Mouse (Mus musculus): Measurements from ENCODE around the gene Rad1. TPM values are rescaled to one million over a fixed set of nuclear protein-coding genes. Genes with fewer than 3 reads are reported as not detected.
"Not testable (repeated sequence)": the region's sequence is repeated elsewhere in the genome, so short reads cannot be mapped to it uniquely, and the experiment has no call there.

Gene Rad1
- polyA plus RNA-seq, 2 experiments, result 6.0 to 14.6 TPM

DNA sequence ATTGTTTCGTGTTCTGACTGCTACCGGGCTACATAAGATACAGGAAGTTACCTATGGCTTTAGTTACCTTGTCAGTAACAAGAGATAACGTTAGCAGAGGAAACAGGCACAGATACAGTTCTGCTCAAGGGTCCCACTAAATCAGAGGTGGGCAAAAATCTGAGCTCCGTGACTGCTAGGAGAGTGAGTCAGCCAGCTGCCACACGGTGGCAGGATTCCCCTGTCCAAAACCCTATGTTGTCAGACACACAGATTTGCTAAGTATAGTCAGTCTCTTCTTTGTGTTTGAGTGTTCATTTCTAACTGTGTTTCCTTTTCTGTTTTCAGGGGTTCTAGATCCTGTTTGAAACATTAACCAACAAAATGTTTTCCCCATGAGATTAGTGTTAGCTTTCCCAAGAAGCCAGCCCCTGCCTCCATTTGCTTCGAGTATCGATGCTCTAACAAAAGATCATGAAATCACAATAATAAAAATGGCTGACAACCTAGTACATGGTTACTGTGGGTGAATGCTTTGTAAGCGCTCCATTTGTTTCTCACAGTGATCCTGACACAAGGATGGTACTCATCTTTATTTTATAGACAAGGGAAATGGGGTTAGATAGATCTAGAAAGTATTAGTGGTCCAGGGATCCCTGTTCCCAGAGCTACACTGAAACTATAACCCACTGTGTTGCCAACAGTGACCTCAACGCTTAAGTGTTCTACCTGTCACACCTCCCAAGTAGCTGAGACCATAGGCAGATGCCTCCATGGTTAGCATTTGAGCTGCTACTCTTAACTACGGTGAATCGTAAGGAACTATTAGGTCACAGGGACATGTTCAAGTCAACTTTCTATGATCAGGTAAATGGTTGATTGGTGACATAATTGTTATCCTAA is 15.3 kb downstream of the Rad1 start:
- H3K4me1 ChIP-seq (replicated peaks; ENCODE audit: control insufficient read depth in 2 of 2, insufficient read depth in 2 of 2, low read length in 1 of 2), result no peaks in the 10 kb centered on the region
- H3K9ac ChIP-seq (replicated peaks), result no peak overlapping the region
- DNase-seq (ENCODE audit: low read depth in 3 of 3, low spot score in 3 of 3) (no peak), ATAC-seq (ENCODE audit: insufficient read depth) (no peak)
- no peak overlapping the region for H3K4me3 ChIP-seq (ENCODE audit: insufficient read depth in 1 of 2, low read depth in 2 of 2, low read length in 2 of 2)
- 44% methylated on average over 11 of the region's 11 CpGs for WGBS (ENCODE audit: insufficient replicate concordance)
- H3K9me3 ChIP-seq (ENCODE audit: control insufficient read depth, low read length), result no peaks in the 10 kb centered on the region
- H3K27ac ChIP-seq, result no peak overlapping the region
- TF ChIP-seq CTCF (IDR thresholded peaks at IDR 0.05; ENCODE audit: low read depth) (peak; percentile 63), EP300 (IDR thresholded peaks at IDR 0.05; ENCODE audit: low read depth) (no peak)
- no peak overlapping the region for H3K4me2 ChIP-seq (ENCODE audit: low read depth)
- H3K27me3 ChIP-seq (ENCODE audit: control insufficient read depth, insufficient read depth, low read length), result no peaks in the 10 kb centered on the region
- no peaks in the 10 kb centered on the region; the same call in 1 of the 2 replicates for H3K36me3 ChIP-seq (replicated peaks; ENCODE audit: control insufficient read depth, insufficient read depth, low read depth)

DNA sequence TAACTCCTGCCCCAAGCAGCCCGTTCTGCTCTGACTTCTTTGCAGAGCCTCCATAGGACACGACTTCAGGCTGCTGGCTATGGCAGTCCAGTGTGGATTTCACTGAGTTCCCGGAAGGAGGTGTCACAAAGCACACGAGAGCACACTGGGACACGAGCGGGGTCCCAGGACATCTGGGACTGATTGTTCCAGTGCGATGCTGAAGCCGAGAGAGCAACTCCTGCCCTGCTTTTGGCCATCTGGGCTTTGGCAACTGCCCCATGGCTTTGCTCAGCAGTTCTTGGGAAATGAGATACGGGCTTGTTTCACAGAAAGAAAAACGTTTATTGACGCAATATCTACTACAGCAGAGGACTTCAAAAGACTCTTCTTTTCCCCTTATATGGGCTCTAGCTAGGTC is 20.3 kb downstream of the Rad1 start:
- TF ChIP-seq CTCF (IDR thresholded peaks at IDR 0.05; ENCODE audit: low read depth), result no peak
- TF ChIP-seq EP300 (IDR thresholded peaks at IDR 0.05; ENCODE audit: low read depth), result no peak

DNA sequence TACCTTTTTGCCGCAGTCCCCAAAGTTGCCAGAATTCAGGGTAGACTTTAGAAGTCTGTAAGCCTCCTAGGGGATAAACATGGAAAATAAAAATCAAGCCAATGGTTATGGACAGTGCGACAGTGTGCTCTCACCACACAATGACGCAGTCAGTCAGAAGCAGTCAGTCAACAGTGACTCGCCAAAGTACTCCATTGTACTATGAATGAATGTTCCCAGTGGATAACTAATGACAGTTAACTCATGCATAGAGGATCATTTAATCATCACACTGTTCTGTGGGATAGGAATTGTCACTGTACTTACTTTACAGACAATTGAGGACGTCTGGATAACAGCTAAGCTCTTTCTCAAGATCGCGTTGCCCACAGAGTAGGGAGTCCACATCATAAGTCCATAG is 29.3 kb downstream of the Rad1 start:
- ATAC-seq (ENCODE audit: insufficient read depth) (no peak), DNase-seq (ENCODE audit: low read depth in 3 of 3, low spot score in 3 of 3) (no peak)
- no peak overlapping the region for H3K9ac ChIP-seq (replicated peaks)
- TF ChIP-seq CTCF (IDR thresholded peaks at IDR 0.05; ENCODE audit: low read depth) (no peak), EP300 (IDR thresholded peaks at IDR 0.05; ENCODE audit: low read depth) (no peak)
- no peak overlapping the region for H3K4me2 ChIP-seq (ENCODE audit: low read depth)
- no peak overlapping the region for H3K4me3 ChIP-seq (ENCODE audit: insufficient read depth in 1 of 2, low read depth in 2 of 2, low read length in 2 of 2)
- H3K36me3 ChIP-seq (replicated peaks; ENCODE audit: control insufficient read depth, insufficient read depth, low read depth), result no peaks in the 10 kb centered on the region
- no peaks in the 10 kb centered on the region for H3K4me1 ChIP-seq (replicated peaks; ENCODE audit: control insufficient read depth in 2 of 2, insufficient read depth in 2 of 2, low read length in 1 of 2)
- no peaks in the 10 kb centered on the region for H3K27me3 ChIP-seq (ENCODE audit: control insufficient read depth, insufficient read depth, low read length)
- H3K27ac ChIP-seq, result no peak overlapping the region
- H3K9me3 ChIP-seq (ENCODE audit: control insufficient read depth, low read length), result no peaks in the 10 kb centered on the region
- 73% methylated on average over 7 of the region's 7 CpGs for WGBS (ENCODE audit: insufficient replicate concordance)

More for the DNA sequence above, 20.3 kb downstream of the Rad1 start:
- no peaks in the 10 kb centered on the region for H3K9me3 ChIP-seq (ENCODE audit: control insufficient read depth, low read length)
- H3K4me2 ChIP-seq (ENCODE audit: low read depth), result no peak overlapping the region
- no peak overlapping the region for H3K4me3 ChIP-seq (ENCODE audit: insufficient read depth in 1 of 2, low read depth in 2 of 2, low read length in 2 of 2)
- H3K27me3 ChIP-seq (ENCODE audit: control insufficient read depth, insufficient read depth, low read length), result no peaks in the 10 kb centered on the region
- H3K9ac ChIP-seq (replicated peaks), result no peak overlapping the region
- DNase-seq (ENCODE audit: low read depth in 3 of 3, low spot score in 3 of 3), result no peak
- ATAC-seq (ENCODE audit: insufficient read depth), result no peak
- H3K36me3 ChIP-seq (replicated peaks; ENCODE audit: control insufficient read depth, insufficient read depth, low read depth), result no peaks in the 10 kb centered on the region
- H3K27ac ChIP-seq, result no peak overlapping the region
- WGBS (ENCODE audit: insufficient replicate concordance), result 65% methylated on average over 11 of the region's 11 CpGs
- H3K4me1 ChIP-seq (replicated peaks; ENCODE audit: control insufficient read depth in 2 of 2, insufficient read depth in 2 of 2, low read length in 1 of 2), result no peaks in the 10 kb centered on the region

DNA sequence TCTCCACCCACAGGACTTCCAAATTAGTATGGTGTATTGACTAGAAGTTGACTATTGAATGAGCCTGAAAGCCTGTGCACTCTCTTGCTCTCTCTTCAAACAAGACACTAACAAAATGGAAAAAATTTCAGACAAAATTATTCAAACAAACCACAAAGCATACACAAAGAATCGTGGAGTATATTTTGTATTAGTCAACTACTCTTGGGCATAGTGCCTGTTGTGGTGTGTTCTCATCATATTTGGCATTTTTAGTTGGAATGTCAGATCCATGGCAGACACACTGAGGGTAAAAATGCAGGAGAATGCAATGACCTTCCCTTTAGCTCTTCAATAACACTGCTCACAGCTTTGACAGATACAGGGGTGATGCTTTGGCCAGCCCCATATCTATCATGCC is 40.1 kb downstream of the Rad1 start:
- 37% methylated on average over 1 of the region's 1 CpGs for WGBS (ENCODE audit: insufficient replicate concordance)
- no peak overlapping the region for H3K4me3 ChIP-seq (ENCODE audit: insufficient read depth in 1 of 2, low read depth in 2 of 2, low read length in 2 of 2)

DNA sequence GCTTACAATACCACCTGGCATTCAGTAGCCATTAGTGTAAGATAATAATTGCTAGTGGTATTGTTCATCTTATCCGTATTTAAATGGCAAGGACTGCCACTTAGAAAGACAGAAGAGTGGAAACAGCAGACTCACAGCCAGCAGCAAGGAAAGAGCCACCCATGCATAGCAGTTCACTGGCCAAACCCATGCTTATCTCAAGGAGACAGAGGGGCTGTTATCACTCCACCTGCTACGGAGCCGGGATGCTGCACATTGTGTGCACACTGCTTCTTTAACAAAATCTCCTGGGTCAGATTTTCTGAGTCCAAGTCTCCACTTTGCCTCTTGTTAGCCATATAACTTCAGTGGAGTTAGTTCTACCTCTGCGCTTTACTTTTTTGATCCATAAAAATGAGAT is 45.5 kb downstream of the Rad1 start:
- Histone ChIP-seq H3K4me1 (replicated peaks; ENCODE audit: control insufficient read depth in 2 of 2, insufficient read depth in 2 of 2, low read length in 1 of 2) (peaks cover 0 to 4% of the 10 kb centered on the region in 2 experiments; a peak in 2 of 4 replicates), H3K27ac (no peak overlapping the region), H3K36me3 (replicated peaks; ENCODE audit: control insufficient read depth, insufficient read depth, low read depth) (no peaks in the 10 kb centered on the region), H3K27me3 (ENCODE audit: control insufficient read depth, insufficient read depth, low read length) (no peaks in the 10 kb centered on the region), H3K9me3 (ENCODE audit: control insufficient read depth, low read length) (no peaks in the 10 kb centered on the region), H3K4me2 (ENCODE audit: low read depth) (no peak overlapping the region), H3K9ac (replicated peaks) (no peak overlapping the region), H3K4me3 (ENCODE audit: insufficient read depth in 1 of 2, low read depth in 2 of 2, low read length in 2 of 2) (no peak overlapping the region)
- TF ChIP-seq EP300 (IDR thresholded peaks at IDR 0.05; ENCODE audit: low read depth) (peak; percentile 60), CTCF (IDR thresholded peaks at IDR 0.05; ENCODE audit: low read depth) (no peak)
- 35% methylated on average over 4 of the region's 4 CpGs for WGBS (ENCODE audit: insufficient replicate concordance)
- DNase-seq (ENCODE audit: low read depth in 3 of 3, low spot score in 3 of 3), result peak; percentile 13 to 22 (median 16)
- peak; percentile 70; the same call in 1 of the 2 replicates for ATAC-seq (ENCODE audit: insufficient read depth)

More for the DNA sequence above, 40.1 kb downstream of the Rad1 start:
- no peak overlapping the region for H3K27ac ChIP-seq
- no peaks in the 10 kb centered on the region for H3K27me3 ChIP-seq (ENCODE audit: control insufficient read depth, insufficient read depth, low read length)
- no peak overlapping the region for H3K4me2 ChIP-seq (ENCODE audit: low read depth)
- no peak overlapping the region for H3K9ac ChIP-seq (replicated peaks)
- DNase-seq (ENCODE audit: low read depth in 3 of 3, low spot score in 3 of 3), result no peak
- peaks cover 0 to 3% of the 10 kb centered on the region in 2 experiments; a peak in 2 of 4 replicates for H3K4me1 ChIP-seq (replicated peaks; ENCODE audit: control insufficient read depth in 2 of 2, insufficient read depth in 2 of 2, low read length in 1 of 2)
- TF ChIP-seq EP300 (IDR thresholded peaks at IDR 0.05; ENCODE audit: low read depth), result no peak
- TF ChIP-seq CTCF (IDR thresholded peaks at IDR 0.05; ENCODE audit: low read depth), result no peak
- H3K9me3 ChIP-seq (ENCODE audit: control insufficient read depth, low read length), result no peaks in the 10 kb centered on the region
- H3K36me3 ChIP-seq (replicated peaks; ENCODE audit: control insufficient read depth, insufficient read depth, low read depth), result no peaks in the 10 kb centered on the region
- ATAC-seq (ENCODE audit: insufficient read depth), result no peak

DNA sequence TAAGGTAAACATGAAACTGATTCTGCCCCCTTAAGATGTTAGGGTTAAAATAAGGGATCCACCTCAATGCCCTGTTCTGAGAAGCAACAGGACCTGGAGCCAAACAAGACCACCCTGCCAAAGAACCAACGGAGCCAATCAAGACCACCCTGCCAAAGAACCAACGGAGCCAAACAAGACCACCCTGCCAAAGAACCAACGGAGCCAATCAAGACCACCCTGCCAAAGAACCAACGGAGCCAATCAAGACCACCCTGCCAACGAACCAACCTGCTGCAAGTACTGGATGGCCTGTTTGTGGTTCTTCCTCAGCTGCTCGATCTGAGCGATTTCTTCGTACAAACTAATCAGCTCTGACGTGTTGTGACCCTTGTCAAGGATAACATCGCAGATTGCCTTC is 47.5 kb downstream of the Rad1 start:
- not testable (repeated sequence) for H3K9me3 ChIP-seq (ENCODE audit: control insufficient read depth, low read length); ATAC-seq (ENCODE audit: insufficient read depth); H3K4me1 ChIP-seq (replicated peaks; ENCODE audit: control insufficient read depth in 2 of 2, insufficient read depth in 2 of 2, low read length in 1 of 2); H3K36me3 ChIP-seq (replicated peaks; ENCODE audit: control insufficient read depth, insufficient read depth, low read depth); H3K27ac ChIP-seq; H3K4me3 ChIP-seq (ENCODE audit: insufficient read depth in 1 of 2, low read depth in 2 of 2, low read length in 2 of 2); H3K27me3 ChIP-seq (ENCODE audit: control insufficient read depth, insufficient read depth, low read length); H3K9ac ChIP-seq (replicated peaks); DNase-seq (ENCODE audit: low read depth in 3 of 3, low spot score in 3 of 3); H3K4me2 ChIP-seq (ENCODE audit: low read depth)
- 81% methylated on average over 10 of the region's 10 CpGs for WGBS (ENCODE audit: insufficient replicate concordance)
